In the genomic region with DNA sequence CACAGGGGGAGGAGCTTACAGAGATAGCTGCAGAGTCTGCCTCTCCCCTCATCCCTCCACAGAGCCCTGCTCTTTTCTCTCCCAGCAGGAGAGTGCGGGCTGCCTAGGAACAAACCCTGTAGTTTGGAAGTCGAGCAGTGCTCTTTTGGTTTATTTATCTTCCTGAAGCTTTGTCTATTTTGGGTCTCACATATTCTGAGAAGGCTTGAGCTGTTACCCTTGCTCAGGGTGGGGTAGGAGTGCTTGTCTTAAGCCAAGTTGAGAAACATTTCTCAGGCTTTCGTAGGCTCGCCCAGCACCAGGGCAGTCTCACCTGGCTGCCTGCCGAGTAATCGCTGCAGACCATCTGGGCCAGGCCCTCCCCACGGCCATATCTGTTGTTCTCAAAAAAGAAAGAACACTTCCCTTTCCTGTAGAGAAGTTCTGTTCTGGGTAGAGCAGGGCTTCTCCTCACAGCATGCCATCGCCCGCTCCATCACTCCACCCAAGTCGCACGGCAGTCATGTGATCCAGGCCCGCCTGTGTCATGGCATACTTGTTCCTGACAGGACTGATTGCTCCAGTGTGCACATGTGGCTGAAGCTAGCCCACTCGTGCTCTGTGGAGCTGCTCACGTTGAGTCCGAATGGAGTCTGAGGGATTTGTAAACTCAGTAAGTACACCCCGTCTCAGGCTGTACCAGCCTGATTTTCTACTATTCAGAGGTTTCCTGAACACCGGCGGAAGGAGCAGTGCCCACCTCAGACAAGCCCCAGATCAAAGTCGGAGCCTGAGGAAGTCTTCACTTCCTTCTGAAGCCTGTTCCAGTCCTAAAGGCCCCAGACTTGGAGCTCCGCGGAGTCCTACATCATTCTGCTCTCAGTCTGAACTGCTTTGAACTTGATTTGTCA, we compare ENCODE assay signal across 8 mouse cellular contexts. TPM values are rescaled to one million over a fixed set of nuclear protein-coding genes. Genes with fewer than 3 reads are reported as not detected.
DNase-seq lines count a peak whose midpoint lies in the region; ATAC-seq and TF ChIP-seq lines count a peak whose summit lies in the region.

No protein-coding gene starts in this region.

- intact Hi-C loops in left cerebral cortex, postnatal 25 days (cut with DNase I) = loop anchor here (1.0 kb wide), 2 partner anchors 10 to 25 kb away; no protein-coding TSS in a partner anchor

- in situ Hi-C loops in ES-E14 (cut with MboI; ENCODE audit: low sequenced_read_pairs in 2 of 2, unreplicated experiment in 2 of 2) = loop anchor here in 1 of 2 experiments (10.0 kb wide), 1 partner anchor 93 kb away; no protein-coding TSS in a partner anchor

- ATAC-seq in hindbrain, embryonic 14.5 days (ENCODE audit: low FRiP score) = no peak

- DNase-seq in ES-E14 (ENCODE audit: low read depth, low spot score) = no peak
- DNase-seq in frontal cortex, adult 2 months (ENCODE audit: extremely low spot score in 1 of 2, low spot score in 1 of 2) = peak; percentile 73 to 80
- no peak for DNase-seq in hindbrain, embryonic 14.5 days (ENCODE audit: low spot score)
- DNase-seq in left cerebral cortex, postnatal 25 days (ENCODE audit: low spot score in 2 of 2) = peak; percentile 70 to 91
- peak; percentile 17 to 50 for DNase-seq in spleen, adult 2 months (ENCODE audit: low read depth in 1 of 2, low spot score in 2 of 2)
- DNase-seq in embryo, embryonic 10.5 days (ENCODE audit: low spot score) = no peak

- TF ChIP-seq POLR2A in bone marrow, adult 2 months (IDR thresholded peaks at IDR 0.05; ENCODE audit: borderline replicate concordance, control insufficient read depth, low read depth, low read length) = peak; percentile 39; the same call in 1 of the 2 replicates
- no peak for TF ChIP-seq POLR2A in spleen, adult 2 months (IDR thresholded peaks at IDR 0.05; ENCODE audit: low read depth, low read length)

- H3K27me3 ChIP-seq in hindbrain, embryonic 14.5 days (ENCODE audit: control insufficient read depth, insufficient read depth, low read length) = no peaks in the 10 kb centered on the region
- H3K27me3 ChIP-seq in megakaryocyte, embryonic 14.5 days (replicated peaks) = no peaks in the 10 kb centered on the region
- H3K27me3 ChIP-seq in spleen, adult 2 months (ENCODE audit: control insufficient read depth, insufficient read depth, low read length) = no peaks in the 10 kb centered on the region

- H3K9ac ChIP-seq in ES-E14 (ENCODE audit: insufficient read depth, low read depth, low read length, poor library complexity, severe bottlenecking) = peak overlapping the region; percentile 50; the same call in 1 of the 2 replicates
- H3K9ac ChIP-seq in hindbrain, embryonic 14.5 days = no peak overlapping the region

- H3K27ac ChIP-seq in ES-E14 (ENCODE audit: insufficient read depth, low read depth, low read length, poor library complexity, severe bottlenecking) = peak overlapping the region; percentile 68; the same call in 1 of the 2 replicates
- peak overlapping the region; percentile 79 for H3K27ac ChIP-seq in bone marrow, adult 2 months (ENCODE audit: control insufficient read depth, insufficient read depth, low read depth, low read length, poor library complexity)
- H3K27ac ChIP-seq in hindbrain, embryonic 14.5 days = peak overlapping the region; percentile 9; the same call in 1 of the 2 replicates
- H3K27ac ChIP-seq in spleen, adult 2 months (ENCODE audit: insufficient read depth, low read length) = peak overlapping the region; percentile 31

- H3K4me3 ChIP-seq in ES-E14 (ENCODE audit: insufficient read depth in 1 of 2, low read depth in 1 of 2, low read length in 2 of 2, poor library complexity in 1 of 2, severe bottlenecking in 1 of 2) = peak overlapping the region; percentile 47 to 53; a peak in 3 of 4 replicates
- H3K4me3 ChIP-seq in bone marrow, adult 2 months (replicated peaks; ENCODE audit: control insufficient read depth, low read depth, low read length) = peak overlapping the region; percentile 67
- no peak overlapping the region for H3K4me3 ChIP-seq in hindbrain, embryonic 14.5 days (replicated peaks; ENCODE audit: low read length)
- peak overlapping the region; percentile 91 for H3K4me3 ChIP-seq in megakaryocyte, embryonic 14.5 days (replicated peaks)
- peak overlapping the region; percentile 34 for H3K4me3 ChIP-seq in spleen, adult 2 months (ENCODE audit: extremely low read depth, insufficient read depth, insufficient read length)

- peak overlapping the region; percentile 19 for H3K4me2 ChIP-seq in hindbrain, embryonic 14.5 days (replicated peaks)

- no peak for TF ChIP-seq CTCF in bone marrow, adult 2 months (IDR thresholded peaks at IDR 0.05; ENCODE audit: control insufficient read depth, insufficient read depth, low read length)
- TF ChIP-seq CTCF in spleen, adult 2 months (IDR thresholded peaks at IDR 0.05; ENCODE audit: extremely low read depth, insufficient read depth, insufficient read length, insufficient replicate concordance) = no peak

- no peaks in the 10 kb centered on the region for H3K36me3 ChIP-seq in ES-E14 (ENCODE audit: control insufficient read depth, insufficient read depth, low read length, poor library complexity, severe bottlenecking)
- no peaks in the 10 kb centered on the region for H3K36me3 ChIP-seq in hindbrain, embryonic 14.5 days (replicated peaks; ENCODE audit: control insufficient read depth, insufficient read depth)
- no peaks in the 10 kb centered on the region for H3K36me3 ChIP-seq in megakaryocyte, embryonic 14.5 days (replicated peaks; ENCODE audit: low read length)
- H3K36me3 ChIP-seq in spleen, adult 2 months (ENCODE audit: control insufficient read depth, insufficient read depth, low read length) = no peaks in the 10 kb centered on the region

- 3% methylated on average over 21 of the region's 21 CpGs for WGBS in bone marrow, adult 2 months
- WGBS in hindbrain, embryonic 14.5 days = 59% methylated on average over 21 of the region's 21 CpGs
- 8% methylated on average over 21 of the region's 21 CpGs for WGBS in spleen, adult 2 months

- H3K9me3 ChIP-seq in ES-E14 (ENCODE audit: control insufficient read depth, insufficient read depth, low read depth, low read length) = no peaks in the 10 kb centered on the region
- no peaks in the 10 kb centered on the region for H3K9me3 ChIP-seq in hindbrain, embryonic 14.5 days (ENCODE audit: control insufficient read depth, low read length)
- 0 out of 2 replicates have a peak, but pooled peaks cover 5% of the 10 kb centered on the region for H3K9me3 ChIP-seq in megakaryocyte, embryonic 14.5 days

- H3K4me1 ChIP-seq in ES-E14 (ENCODE audit: control insufficient read depth in 2 of 2, insufficient read depth in 2 of 2, low read length in 2 of 2, poor library complexity in 1 of 2) = peaks cover 11 to 26% of the 10 kb centered on the region in 2 experiments; a peak in 3 of 4 replicates
- peaks cover 1% of the 10 kb centered on the region; the same call in 1 of the 2 replicates for H3K4me1 ChIP-seq in bone marrow, adult 2 months (ENCODE audit: control insufficient read depth, insufficient read depth, low read length)
- no peaks in the 10 kb centered on the region for H3K4me1 ChIP-seq in hindbrain, embryonic 14.5 days (replicated peaks; ENCODE audit: control insufficient read depth, insufficient read depth, low read length)
- peaks cover 54% of the 10 kb centered on the region for H3K4me1 ChIP-seq in megakaryocyte, embryonic 14.5 days
- H3K4me1 ChIP-seq in spleen, adult 2 months (ENCODE audit: control insufficient read depth, insufficient read depth, insufficient read length) = peaks cover under 1% of the 10 kb centered on the region; the same call in 1 of the 2 replicates

TF ChIP-seq in ES-E14, 5 proteins besides CTCF, POLR2A, EP300 and RAD21:
- no peak for TF ChIP-seq HCFC1 (IDR thresholded peaks at IDR 0.05; ENCODE audit: borderline replicate concordance, insufficient read depth, low read length)
- TF ChIP-seq CHD2 (IDR thresholded peaks at IDR 0.05; ENCODE audit: low read depth, low read length) = no peak
- TF ChIP-seq MAFK (IDR thresholded peaks at IDR 0.05; ENCODE audit: insufficient read depth, low read depth, low read length) = no peak
- TF ChIP-seq ZNF384 (IDR thresholded peaks at IDR 0.05; ENCODE audit: low read depth, low read length) = no peak
- TF ChIP-seq ZC3H11A (IDR thresholded peaks at IDR 0.05; ENCODE audit: borderline replicate concordance, low read depth, low read length) = no peak

RNA-seq across cellular contexts. Expression of gene Ropn1l, which starts 35.5 kb away (rescaled TPM):
- total RNA-seq in ES-E14 (2012; rRNA removed) = not detected in 2 replicates
- polyA plus RNA-seq in bone marrow, adult 2 months (2011; ENCODE audit: insufficient read depth, insufficient read length, low replicate concordance, missing spikeins) = not detected in 2 replicates
- 0.88 and 1.5 TPM in 2 replicates for polyA plus RNA-seq in frontal cortex, adult 2 months (2012; rRNA removed)
- polyA plus RNA-seq in hindbrain, embryonic 14.5 days (2014; fragmentation: Nextera tagmentation; extraction: Ambion mirVana) = 2.4 and 2.8 TPM in 2 replicates
- total RNA-seq in left cerebral cortex, postnatal 25 days (2021) = 1 to 10 TPM in 1 of 2 experiments, under 1 TPM in 1; 0.82 to 2.1 TPM
- 6.7 TPM in 1 of 2 replicates, not detected in the other for polyA plus RNA-seq in megakaryocyte, embryonic 14.5 days (2012; ENCODE audit: insufficient read depth, low replicate concordance)
- polyA plus RNA-seq in spleen, adult 2 months (2012; rRNA removed) = 0.49 and 0.50 TPM in 2 replicates

RNA-seq across cellular contexts. Expression of gene Ankrd33b, which starts 50.5 kb away (rescaled TPM):
- total RNA-seq in ES-E14 (2012; rRNA removed) = 2.6 and 3.8 TPM in 2 replicates
- 1.2 and 3.9 TPM in 2 replicates for polyA plus RNA-seq in bone marrow, adult 2 months (2011; ENCODE audit: insufficient read depth, insufficient read length, low replicate concordance, missing spikeins)
- polyA plus RNA-seq in frontal cortex, adult 2 months (2012; rRNA removed) = 25.4 and 26.0 TPM in 2 replicates
- 0.65 and 1.3 TPM in 2 replicates for polyA plus RNA-seq in hindbrain, embryonic 14.5 days (2014; fragmentation: Nextera tagmentation; extraction: Ambion mirVana)
- 10 to 100 TPM; 56.1 to 61.6 TPM for total RNA-seq in left cerebral cortex, postnatal 25 days (2021)
- 6.1 and 23.0 TPM in 2 replicates for polyA plus RNA-seq in megakaryocyte, embryonic 14.5 days (2012; ENCODE audit: insufficient read depth, low replicate concordance)
- 3.7 and 8.1 TPM in 2 replicates for polyA plus RNA-seq in spleen, adult 2 months (2012; rRNA removed)

Comparison
In these comparisons a context has a peak if more than half of its experiments do, and no peak if none do; other contexts are left out.
1. DNase-seq: peak in frontal cortex, adult 2 months (2 of 2), left cerebral cortex, postnatal 25 days (2 of 2) and spleen, adult 2 months (2 of 2); none in ES-E14 (single experiment), hindbrain, embryonic 14.5 days (single experiment) and embryo, embryonic 10.5 days (single experiment).
2. H3K27ac ChIP-seq: peak in every context shown above with its lines; median percentile 79 in bone marrow, adult 2 months; 68 in ES-E14; 31 in spleen, adult 2 months; 9 in hindbrain, embryonic 14.5 days.